In genomic region chr11:53485719-53486118, GRCm38 (mm10) we compare ENCODE assay signal across 16 mouse cellular contexts. TPM values are rescaled to one million over a fixed set of nuclear protein-coding genes. Genes with fewer than 3 reads are reported as not detected.
A peak's percentile ranks its signal among the peaks of the same experiment; 100 is the strongest.
DNase-seq lines count a peak whose midpoint lies in the region; ATAC-seq and TF ChIP-seq lines count a peak whose summit lies in the region.
"Had no signal": no experiment of that assay in that cellular context is flagged by ENCODE, and none has a peak within 500 bp of the region (broad histone marks: within the 10 kb centered on the region; RNA-seq: fewer than 3 reads in every experiment).

No protein-coding gene starts in this region.

- H3K4me3 ChIP-seq in intestine, postnatal 0 days (ENCODE audit: low read depth, low read length): no peak overlapping the region
- H3K4me3 ChIP-seq in intestine, embryonic 16.5 days (ENCODE audit: low read length): no peak overlapping the region
- no peak overlapping the region for H3K4me3 ChIP-seq in testis, adult 2 months (ENCODE audit: control insufficient read depth, low read depth, low read length)
- H3K4me3 ChIP-seq in bone marrow, adult 2 months (replicated peaks; ENCODE audit: control insufficient read depth, low read depth, low read length): no peak overlapping the region
- H3K4me3 ChIP-seq: heart, embryonic 12.5 days; hindbrain, embryonic 12.5 days; kidney, embryonic 15.5 days; neural tube, embryonic 13.5 days had no signal

- TF ChIP-seq POLR2A in testis, adult 2 months (IDR thresholded peaks at IDR 0.05; ENCODE audit: control insufficient read depth, low read depth, low read length): no peak
- no peak for TF ChIP-seq POLR2A in bone marrow, adult 2 months (IDR thresholded peaks at IDR 0.05; ENCODE audit: borderline replicate concordance, control insufficient read depth, low read depth, low read length)

- TF ChIP-seq CTCF in intestine, postnatal 0 days (IDR thresholded peaks at IDR 0.05; ENCODE audit: low read depth): peak; percentile 60
- TF ChIP-seq CTCF in testis, adult 2 months (IDR thresholded peaks at IDR 0.05; ENCODE audit: control insufficient read depth, insufficient read depth, insufficient replicate concordance, low read depth, low read length): peak; percentile 24; the same call in 1 of the 2 replicates
- peak; percentile 48; the same call in 1 of the 2 replicates for TF ChIP-seq CTCF in bone marrow, adult 2 months (IDR thresholded peaks at IDR 0.05; ENCODE audit: control insufficient read depth, insufficient read depth, low read length)

- 45% methylated on average over 3 of the region's 3 CpGs for WGBS in intestine, postnatal 0 days
- WGBS in intestine, embryonic 16.5 days: 47% methylated on average over 3 of the region's 3 CpGs
- WGBS in bone marrow, adult 2 months: 41% methylated on average over 3 of the region's 3 CpGs

- no peak overlapping the region for H3K27ac ChIP-seq in intestine, postnatal 0 days (ENCODE audit: low read depth, low read length)
- H3K27ac ChIP-seq in intestine, embryonic 16.5 days (ENCODE audit: low read length): no peak overlapping the region
- no peak overlapping the region for H3K27ac ChIP-seq in testis, adult 2 months (ENCODE audit: control insufficient read depth, insufficient read depth, low read depth, low read length)
- H3K27ac ChIP-seq in bone marrow, adult 2 months (ENCODE audit: control insufficient read depth, insufficient read depth, low read depth, low read length, poor library complexity): no peak overlapping the region
- H3K27ac ChIP-seq: hindbrain, embryonic 12.5 days; kidney, embryonic 15.5 days; neural tube, embryonic 13.5 days had no signal

- H3K27me3 ChIP-seq in intestine, postnatal 0 days (replicated peaks; ENCODE audit: control insufficient read depth, insufficient read depth, low read length): no peaks in the 10 kb centered on the region
- H3K27me3 ChIP-seq in intestine, embryonic 16.5 days (replicated peaks; ENCODE audit: control insufficient read depth, insufficient read depth, low read length): peaks cover 8% of the 10 kb centered on the region; the same call in 1 of the 2 replicates
- no peaks in the 10 kb centered on the region for H3K27me3 ChIP-seq in testis, adult 2 months (ENCODE audit: control insufficient read depth, insufficient read depth, low read length)

- H3K9me3 ChIP-seq in intestine, postnatal 0 days (ENCODE audit: control insufficient read depth): no peaks in the 10 kb centered on the region
- no peaks in the 10 kb centered on the region for H3K9me3 ChIP-seq in intestine, embryonic 16.5 days (ENCODE audit: control insufficient read depth, low read length)
- H3K9me3 ChIP-seq: heart, embryonic 12.5 days; hindbrain, embryonic 12.5 days; kidney, embryonic 15.5 days; neural tube, embryonic 13.5 days had no signal

- no peaks in the 10 kb centered on the region for H3K36me3 ChIP-seq in intestine, postnatal 0 days (ENCODE audit: control insufficient read depth, insufficient read depth)
- H3K36me3 ChIP-seq in intestine, embryonic 16.5 days (ENCODE audit: control insufficient read depth, insufficient read depth, low read length): no peaks in the 10 kb centered on the region
- H3K36me3 ChIP-seq in testis, adult 2 months (ENCODE audit: control insufficient read depth, insufficient read depth, low read length): no peaks in the 10 kb centered on the region
- H3K36me3 ChIP-seq: heart, embryonic 12.5 days; hindbrain, embryonic 12.5 days; kidney, embryonic 15.5 days; neural tube, embryonic 13.5 days had no signal

- no peaks in the 10 kb centered on the region for H3K4me1 ChIP-seq in intestine, postnatal 0 days (replicated peaks; ENCODE audit: control insufficient read depth, insufficient read depth, low read length)
- H3K4me1 ChIP-seq in intestine, embryonic 16.5 days (ENCODE audit: control insufficient read depth, insufficient read depth, low read length): 0 out of 2 replicates have a peak, but pooled peaks cover 2% of the 10 kb centered on the region
- no peaks in the 10 kb centered on the region; the same call in 1 of the 2 replicates for H3K4me1 ChIP-seq in testis, adult 2 months (ENCODE audit: control insufficient read depth, insufficient read depth, low read length)
- H3K4me1 ChIP-seq in bone marrow, adult 2 months (ENCODE audit: control insufficient read depth, insufficient read depth, low read length): no peaks in the 10 kb centered on the region; the same call in 1 of the 2 replicates

- no peak overlapping the region for H3K4me2 ChIP-seq in intestine, postnatal 0 days (replicated peaks; ENCODE audit: low read depth)
- no peak overlapping the region for H3K4me2 ChIP-seq in intestine, embryonic 16.5 days (ENCODE audit: low read depth, low read length)
- H3K4me2 ChIP-seq: heart, embryonic 12.5 days; hindbrain, embryonic 12.5 days; kidney, embryonic 15.5 days; neural tube, embryonic 13.5 days had no signal

- DNase-seq in testis, postnatal 10 days (ENCODE audit: low spot score): no peak
- DNase-seq in embryo, embryonic 9.5 days (ENCODE audit: extremely low spot score): no peak
- DNase-seq in layer of hippocampus, postnatal 10 days (ENCODE audit: low spot score in 2 of 2): no peak
- DNase-seq: midbrain, embryonic 14.5 days; retina, postnatal 1 day had no signal

- ATAC-seq in intestine, postnatal 0 days: no peak
- no peak for ATAC-seq in intestine, embryonic 16.5 days

- no peak overlapping the region for H3K9ac ChIP-seq in intestine, postnatal 0 days (ENCODE audit: low read depth, low read length)
- no peak overlapping the region for H3K9ac ChIP-seq in intestine, embryonic 16.5 days (ENCODE audit: low read depth, low read length)
- H3K9ac ChIP-seq: heart, embryonic 12.5 days; hindbrain, embryonic 12.5 days; kidney, embryonic 15.5 days; neural tube, embryonic 13.5 days had no signal

RNA-seq across cellular contexts. Expression of gene Sowaha, which starts 5.6 kb away (rescaled TPM):
- polyA plus RNA-seq in intestine, postnatal 0 days (2015; fragmentation: Nextera tagmentation; extraction: Ambion mirVana): 1.1 and 1.5 TPM in 2 replicates
- 0.31 and 0.32 TPM in 2 replicates for polyA plus RNA-seq in intestine, embryonic 16.5 days (2015; fragmentation: Nextera tagmentation; extraction: Ambion mirVana)
- 0.10 and 0.13 TPM in 2 replicates for polyA plus RNA-seq in testis, adult 2 months (2012; rRNA removed)
- polyA plus RNA-seq in bone marrow, adult 2 months (2011; ENCODE audit: insufficient read depth, insufficient read length, low replicate concordance, missing spikeins): 8.2 and 13.3 TPM in 2 replicates
- 10 to 100 TPM; 79.9 to 85.1 TPM for total RNA-seq in layer of hippocampus, postnatal 10 days (2021)

RNA-seq across cellular contexts. Expression of gene Gm9945, which starts 5.8 kb away (rescaled TPM):
- polyA plus RNA-seq in intestine, postnatal 0 days (2015; fragmentation: Nextera tagmentation; extraction: Ambion mirVana): not detected in 2 replicates
- not detected in 2 replicates for polyA plus RNA-seq in intestine, embryonic 16.5 days (2015; fragmentation: Nextera tagmentation; extraction: Ambion mirVana)
- polyA plus RNA-seq in testis, adult 2 months (2012; rRNA removed): not detected in 2 replicates
- not detected in 2 replicates for polyA plus RNA-seq in bone marrow, adult 2 months (2011; ENCODE audit: insufficient read depth, insufficient read length, low replicate concordance, missing spikeins)
- 1 to 10 TPM; 1.1 to 1.5 TPM for total RNA-seq in layer of hippocampus, postnatal 10 days (2021)
- total RNA-seq: adrenal gland, adult 18-20 months had no signal
- polyA plus RNA-seq: heart, embryonic 12.5 days; hindbrain, embryonic 12.5 days; kidney, embryonic 15.5 days; midbrain, embryonic 14.5 days; neural tube, embryonic 13.5 days had no signal

RNA-seq across cellular contexts. Expression of gene Gm9837, which starts 15.4 kb away (rescaled TPM):
- polyA plus RNA-seq in intestine, postnatal 0 days (2015; fragmentation: Nextera tagmentation; extraction: Ambion mirVana): not detected in 2 replicates
- not detected in 2 replicates for polyA plus RNA-seq in intestine, embryonic 16.5 days (2015; fragmentation: Nextera tagmentation; extraction: Ambion mirVana)
- 11.1 and 13.4 TPM in 2 replicates for polyA plus RNA-seq in testis, adult 2 months (2012; rRNA removed)
- not detected in 2 replicates for polyA plus RNA-seq in bone marrow, adult 2 months (2011; ENCODE audit: insufficient read depth, insufficient read length, low replicate concordance, missing spikeins)
- total RNA-seq in layer of hippocampus, postnatal 10 days (2021): under 1 TPM in 1 of 2 experiments, not detected in 1; 0.53 TPM
- total RNA-seq: adrenal gland, adult 18-20 months; left cerebral cortex, adult 8-10 months had no signal
- polyA plus RNA-seq: heart, embryonic 12.5 days; hindbrain, embryonic 12.5 days; kidney, embryonic 15.5 days; liver, embryonic 16.5 days; midbrain, embryonic 14.5 days; neural tube, embryonic 13.5 days had no signal

RNA-seq across cellular contexts. Expression of gene Shroom1, which starts 28.7 kb away (rescaled TPM):
- polyA plus RNA-seq in intestine, postnatal 0 days (2015; fragmentation: Nextera tagmentation; extraction: Ambion mirVana): 3.0 and 3.7 TPM in 2 replicates
- 1.3 and 1.4 TPM in 2 replicates for polyA plus RNA-seq in intestine, embryonic 16.5 days (2015; fragmentation: Nextera tagmentation; extraction: Ambion mirVana)
- polyA plus RNA-seq in testis, adult 2 months (2012; rRNA removed): 0.41 and 1.1 TPM in 2 replicates
- polyA plus RNA-seq in bone marrow, adult 2 months (2011; ENCODE audit: insufficient read depth, insufficient read length, low replicate concordance, missing spikeins): 0.70 TPM in 1 of 2 replicates, not detected in the other
- total RNA-seq in layer of hippocampus, postnatal 10 days (2021): 1 to 10 TPM; 3.1 to 3.2 TPM

RNA-seq across cellular contexts. Expression of gene Gm10447, which starts 28.8 kb away (rescaled TPM):
- polyA plus RNA-seq in intestine, postnatal 0 days (2015; fragmentation: Nextera tagmentation; extraction: Ambion mirVana): 0.12 and 0.23 TPM in 2 replicates
- polyA plus RNA-seq in intestine, embryonic 16.5 days (2015; fragmentation: Nextera tagmentation; extraction: Ambion mirVana): 0.06 and 0.07 TPM in 2 replicates
- 0.05 and 0.11 TPM in 2 replicates for polyA plus RNA-seq in testis, adult 2 months (2012; rRNA removed)
- 0.41 TPM in 1 of 2 replicates, not detected in the other for polyA plus RNA-seq in bone marrow, adult 2 months (2011; ENCODE audit: insufficient read depth, insufficient read length, low replicate concordance, missing spikeins)
- under 1 TPM in 1 of 2 experiments, not detected in 1; 0.21 TPM for total RNA-seq in layer of hippocampus, postnatal 10 days (2021)
- polyA plus RNA-seq: kidney, embryonic 15.5 days; midbrain, embryonic 14.5 days; neural tube, embryonic 13.5 days had no signal

Comparison
In these comparisons a context has a peak if more than half of its experiments do, and no peak if none do; other contexts are left out.
1. RNA of gene Gm9837, which starts 15.4 kb away (polyA plus RNA-seq): 11.1 to 13.4 TPM in testis, adult 2 months; not detected in intestine, postnatal 0 days, not detected in intestine, embryonic 16.5 days and not detected in bone marrow, adult 2 months; every median in the first group is over 10 times any median in the second.
2. Peak in every context shown above with its lines, with median percentiles within 50 percentile points of each other: CTCF ChIP-seq.